Mouse (Mus musculus) frontal cortex, postnatal 36 days (tissue): Measurements from ENCODE around the gene Mas1.
A peak's percentile ranks its signal among the peaks of the same experiment; 100 is the strongest.

Source experiments
- DNase-seq, 2 experiments: peaks; one replicate each; pipeline ENCODE4 v3.0.0; 2022; ENCODE audit warnings: low spot score in 2 of 2

The Mas1 gene

GRCm38 (mm10) chr17:12872275-12873028 lies 4.5 kb upstream of the Mas1 start:
- DNase-seq: peak in 1 of 2 experiments; percentile 58

- DNase-seq: no peak
Measured at GRCm38 (mm10) chr17:12868640-12869039, 697 bp upstream of the Mas1 start.

- DNase-seq: peak; percentile 64 to 83
Measured at GRCm38 (mm10) chr17:12866853-12867252, 1.1 kb downstream of the Mas1 start.

DNA sequence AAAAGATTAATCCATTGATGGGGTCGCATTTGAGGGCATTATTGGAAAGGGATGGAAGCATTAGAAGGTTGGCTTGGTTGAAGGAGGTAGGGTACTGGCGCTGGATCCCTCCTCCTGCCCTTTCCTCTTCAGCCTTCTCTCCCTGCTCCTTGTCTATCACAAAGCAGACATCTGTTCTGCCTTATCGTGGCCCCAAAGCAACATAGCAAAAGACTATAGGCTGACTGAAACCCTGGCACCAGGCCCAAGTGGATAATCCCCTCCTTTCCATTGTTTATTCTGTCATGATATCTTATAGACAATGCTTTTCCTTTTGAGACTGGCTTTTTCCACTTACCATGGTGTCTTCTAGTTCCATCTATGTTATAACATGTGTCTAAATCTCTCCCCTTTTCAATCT lies 2.5 kb downstream of the Mas1 start:
- DNase-seq: no peak

DNA sequence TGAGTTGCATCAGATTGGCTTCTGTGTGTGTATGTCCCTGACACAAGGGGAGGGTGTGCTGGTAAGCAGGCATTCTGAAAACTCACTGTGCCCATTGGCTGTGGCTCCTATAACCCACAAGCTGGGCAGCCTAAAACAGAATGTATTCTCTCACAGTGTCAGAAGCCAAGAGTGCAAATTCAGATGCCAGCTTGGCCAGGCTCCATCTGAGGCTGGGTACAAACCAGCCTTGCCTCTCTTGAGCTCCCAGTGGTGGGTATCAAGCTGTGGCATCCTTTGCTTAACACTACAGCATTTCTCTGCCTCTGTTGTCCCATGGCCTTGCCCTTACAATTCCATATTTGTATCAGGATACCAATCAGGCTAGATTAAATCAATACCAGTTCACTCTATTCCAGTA lies 3.8 kb downstream of the Mas1 start:
- no peak for DNase-seq

GRCm38 (mm10) chr17:12859006-12859520 lies 8.9 kb downstream of the Mas1 start:
- DNase-seq: no peak

- no peak for DNase-seq
Measured at GRCm38 (mm10) chr17:12858072-12858471, 9.9 kb downstream of the Mas1 start.

DNA sequence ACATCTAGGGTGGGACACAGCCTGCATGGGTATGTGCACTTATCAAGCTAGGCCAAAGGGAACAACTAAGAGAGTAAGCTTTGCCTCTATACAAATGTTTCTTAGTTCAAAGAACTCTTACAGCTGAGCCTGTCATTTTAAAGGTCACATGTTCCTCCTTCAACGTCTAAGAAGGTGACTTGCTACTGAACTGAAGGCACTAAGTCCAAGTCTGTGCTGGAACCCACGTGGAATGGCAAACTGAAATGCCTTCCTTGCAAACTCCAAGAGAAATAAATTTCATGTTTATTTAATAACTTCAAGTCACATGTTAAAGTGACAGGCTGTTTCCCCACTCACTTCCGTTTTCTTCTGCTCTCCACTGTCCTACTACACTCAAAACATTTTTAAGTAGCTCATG lies 10.5 kb downstream of the Mas1 start:
- DNase-seq: no peak

GRCm38 (mm10) chr17:12854386-12854785 lies 13.6 kb downstream of the Mas1 start:
- DNase-seq: no peak

- DNase-seq: no peak
Measured at GRCm38 (mm10) chr17:12853821-12854220, 14.1 kb downstream of the Mas1 start.

GRCm38 (mm10) chr17:12851689-12852088 lies 16.3 kb downstream of the Mas1 start:
- DNase-seq: peak; percentile 69 to 71

- peak; percentile 62 to 65 for DNase-seq
Measured at GRCm38 (mm10) chr17:12849778-12850382, 18.1 kb downstream of the Mas1 start.

GRCm38 (mm10) chr17:12847736-12848135 lies 20.2 kb downstream of the Mas1 start:
- DNase-seq: no peak

DNA sequence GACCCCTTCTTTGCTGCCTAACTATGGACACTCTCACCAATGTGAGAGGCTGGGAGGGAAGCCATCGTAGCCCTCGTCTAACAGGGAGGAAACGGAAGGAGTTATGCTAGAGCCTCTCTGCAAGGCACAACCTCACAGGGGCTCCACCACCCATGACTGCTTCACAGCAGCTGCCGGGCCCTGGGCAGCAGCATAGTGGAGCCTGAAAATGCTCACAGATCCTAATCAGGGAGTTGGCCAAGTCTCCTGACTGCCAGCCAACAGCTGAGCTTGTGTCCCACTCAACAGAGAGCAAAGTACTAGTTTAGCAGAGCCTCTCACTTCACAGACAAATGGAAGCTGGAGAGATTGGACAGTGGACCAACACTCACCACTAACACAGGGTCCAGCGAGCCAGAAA lies 21.5 kb downstream of the Mas1 start:
- peak in 1 of 2 experiments; percentile 70 for DNase-seq

GRCm38 (mm10) chr17:12845862-12846261 lies 22.1 kb downstream of the Mas1 start:
- DNase-seq: no peak

- no peak for DNase-seq
Measured at GRCm38 (mm10) chr17:12844540-12844939, 23.4 kb downstream of the Mas1 start.

GRCm38 (mm10) chr17:12843826-12844225 lies 24.1 kb downstream of the Mas1 start:
- no peak for DNase-seq

- DNase-seq: peak; percentile 53 to 71
Measured at GRCm38 (mm10) chr17:12839475-12840267, 28.3 kb downstream of the Mas1 start.

GRCm38 (mm10) chr17:12835738-12836137 lies 32.2 kb downstream of the Mas1 start:
- DNase-seq: no peak

DNA sequence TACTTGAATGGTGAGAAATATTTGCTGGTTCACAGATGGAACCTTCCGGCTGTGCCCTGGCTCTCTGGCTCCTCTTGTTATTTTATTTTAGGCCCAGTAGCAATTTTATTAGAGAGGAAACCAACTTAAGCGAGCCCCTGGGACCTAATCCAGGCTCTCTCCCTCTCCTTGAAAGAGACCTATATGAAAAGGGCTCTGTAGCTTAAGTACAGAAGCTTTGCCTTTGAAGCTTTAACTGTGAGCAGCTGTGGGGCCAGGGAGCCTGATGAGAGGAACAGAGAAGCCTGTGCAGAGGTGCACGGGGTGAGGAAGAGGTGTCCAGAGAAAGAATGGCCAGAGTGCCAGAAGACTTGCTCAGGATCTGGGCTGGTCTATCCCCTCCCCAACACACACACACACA lies 33.1 kb downstream of the Mas1 start:
- no peak for DNase-seq

- no peak for DNase-seq
Measured at GRCm38 (mm10) chr17:12834317-12834716, 33.6 kb downstream of the Mas1 start.

DNA sequence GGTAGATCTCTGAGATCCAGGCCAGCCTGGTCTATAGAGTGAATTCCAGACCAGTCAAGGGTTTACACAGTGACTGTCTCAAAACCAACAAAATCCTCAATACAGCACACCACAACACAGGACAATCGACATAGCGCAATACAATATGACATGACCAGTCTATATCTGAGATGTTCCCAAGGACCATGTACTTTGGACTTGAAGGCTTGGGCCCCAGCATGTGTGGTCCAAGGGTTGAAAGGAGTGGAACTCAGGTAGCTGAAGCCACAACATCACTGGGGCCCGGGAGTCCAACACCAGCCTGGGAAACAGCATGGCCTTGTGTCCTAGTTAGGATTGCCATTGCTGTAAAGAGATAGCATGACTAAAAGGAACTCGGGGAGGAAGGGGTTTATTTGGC lies 35.3 kb downstream of the Mas1 start:
- no peak for DNase-seq
